Mouse (Mus musculus): ENCODE data around the gene Mier2. TPM values are rescaled to one million over a fixed set of nuclear protein-coding genes. Genes with fewer than 3 reads are reported as not detected.

The Mier2 gene
- total RNA-seq (2021) = 10 to 100 TPM; 51.4 to 51.9 TPM
- long read RNA-seq, experiment 1, transcript Mier2-203 (14 exons, 2,676 nt) = major isoform, 19 of 62 reads
- long read RNA-seq, experiment 1, partial matches to known transcripts = 2 of 62 reads
- long read RNA-seq, experiment 1, other reads (novel, unspliced or antisense) = 38 of 62 reads
- long read RNA-seq, experiment 2, transcript Mier2-203 (14 exons, 2,676 nt) = major isoform, 17 of 46 reads
- long read RNA-seq, experiment 2, partial matches to known transcripts = 4 of 46 reads
- long read RNA-seq, experiment 2, other reads (novel, unspliced or antisense) = 24 of 46 reads

GRCm38 (mm10) chr10:79554330-79555237, at the start of gene Mier2:
Gene Mier2 (minus strand): TSS chr10:79555199.
- DNase-seq (ENCODE audit: low spot score in 2 of 2) = peak; percentile 82 to 90

GRCm38 (mm10) chr10:79597936-79598230, 42.9 kb upstream of the Mier2 start:
- peak in 1 of 2 experiments; percentile 52 for DNase-seq (ENCODE audit: low spot score in 2 of 2)

DNA sequence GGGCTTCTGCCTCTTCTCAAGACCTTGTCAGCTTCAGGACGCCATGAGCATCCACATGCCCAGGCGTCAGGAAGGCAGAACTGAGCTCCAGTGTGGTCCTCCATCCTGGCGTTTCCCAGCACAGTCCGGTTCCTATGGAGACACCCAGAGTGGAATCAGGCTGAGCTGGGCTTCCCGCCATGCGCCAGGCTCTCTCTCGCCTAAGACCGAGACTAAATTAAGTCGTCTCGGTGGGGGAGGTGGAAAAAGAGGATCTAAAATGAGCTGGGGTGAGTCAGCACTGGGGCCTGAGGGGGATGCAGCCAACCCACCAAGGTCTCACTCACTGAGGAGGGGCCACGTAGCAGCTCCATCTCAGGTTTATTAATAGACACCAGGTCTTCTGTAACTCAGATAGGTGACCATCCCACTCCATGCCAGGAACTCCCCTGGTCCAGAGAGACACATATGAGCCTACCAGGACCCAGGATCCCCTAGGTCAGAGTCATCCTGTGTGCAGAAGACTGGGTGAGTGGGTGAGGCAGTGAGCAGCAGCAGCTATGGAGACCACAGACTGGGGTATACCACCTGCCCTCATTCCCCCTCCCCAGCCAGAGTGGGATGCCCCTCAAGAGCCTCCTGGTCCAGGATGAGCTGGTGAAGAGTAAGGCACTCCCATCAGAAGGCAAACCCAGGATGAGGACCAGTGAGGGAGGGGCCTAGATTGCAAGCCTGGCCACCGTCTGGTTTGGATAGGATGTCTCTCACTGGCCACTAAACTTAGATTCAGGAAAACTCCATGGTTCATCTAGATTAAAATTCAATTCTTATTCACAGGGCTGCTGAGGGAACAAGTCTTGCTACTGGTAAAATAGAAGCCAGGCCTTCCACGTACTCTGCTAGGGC, 42.3 kb upstream of the Mier2 start:
- peak; percentile 73 to 83 for DNase-seq (ENCODE audit: low spot score in 2 of 2)

DNA sequence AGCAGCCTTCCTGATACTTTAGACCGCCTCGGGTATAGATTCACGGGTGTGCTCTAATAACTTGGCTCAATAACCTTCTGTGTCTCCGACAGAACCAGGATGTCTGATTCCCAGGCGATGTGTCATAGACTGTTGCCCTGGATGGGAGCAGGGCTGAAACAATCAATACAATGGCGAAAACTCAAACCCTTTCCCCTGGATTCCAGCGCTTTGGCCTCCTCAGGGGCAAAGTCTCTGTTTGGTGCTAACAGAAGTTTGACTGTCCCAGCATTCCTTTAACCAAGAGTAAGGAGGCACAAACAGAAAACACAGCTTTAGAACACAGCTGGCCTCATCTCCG, 40.6 kb upstream of the Mier2 start:
- DNase-seq (ENCODE audit: low spot score in 2 of 2) = no peak

- peak; percentile 67 to 69 for DNase-seq (ENCODE audit: low spot score in 2 of 2)
Observed at GRCm38 (mm10) chr10:79594872-79595589, 40.0 kb upstream of the Mier2 start.

- no peak for DNase-seq (ENCODE audit: low spot score in 2 of 2)
Observed at GRCm38 (mm10) chr10:79594111-79594510, 39.1 kb upstream of the Mier2 start.

DNA sequence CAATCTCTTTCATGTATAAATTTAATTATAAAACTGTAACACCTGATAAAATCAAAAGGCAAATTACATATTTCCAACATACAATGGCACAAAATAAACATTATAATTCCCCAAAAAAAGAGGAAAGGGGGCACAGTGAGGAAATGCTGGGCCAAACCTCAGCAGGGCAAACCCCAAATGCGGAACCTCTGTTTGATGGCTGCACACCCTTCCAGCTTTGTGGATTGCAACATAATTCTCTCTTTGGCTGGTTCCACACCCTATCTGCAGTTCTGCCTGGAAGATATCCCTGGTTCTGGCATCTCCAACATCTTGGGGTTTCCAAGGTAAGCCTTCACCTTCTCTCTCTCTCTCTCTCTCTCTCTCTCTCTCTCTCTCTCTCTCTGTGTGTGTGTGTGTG, 35.7 kb upstream of the Mier2 start:
- no peak for DNase-seq (ENCODE audit: low spot score in 2 of 2)

DNA sequence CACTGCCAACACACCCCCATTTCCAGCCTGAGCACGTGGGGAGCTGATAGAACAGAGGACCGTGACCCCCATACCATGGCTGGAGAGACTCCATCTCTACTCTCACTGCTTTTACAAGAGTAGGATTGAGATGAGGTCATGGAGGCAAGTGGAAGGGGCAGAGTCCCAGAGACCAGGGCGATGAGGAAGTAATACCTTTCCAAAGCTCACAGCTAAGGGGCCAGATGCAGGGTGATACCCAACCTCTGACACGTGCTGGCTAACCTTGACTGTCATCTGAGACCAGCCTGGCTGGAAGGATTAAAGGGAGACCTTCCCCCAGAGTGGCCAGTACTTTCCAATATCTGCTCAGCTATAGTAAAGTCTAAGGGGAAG, 32.7 kb upstream of the Mier2 start:
- no peak for DNase-seq (ENCODE audit: low spot score in 2 of 2)

DNA sequence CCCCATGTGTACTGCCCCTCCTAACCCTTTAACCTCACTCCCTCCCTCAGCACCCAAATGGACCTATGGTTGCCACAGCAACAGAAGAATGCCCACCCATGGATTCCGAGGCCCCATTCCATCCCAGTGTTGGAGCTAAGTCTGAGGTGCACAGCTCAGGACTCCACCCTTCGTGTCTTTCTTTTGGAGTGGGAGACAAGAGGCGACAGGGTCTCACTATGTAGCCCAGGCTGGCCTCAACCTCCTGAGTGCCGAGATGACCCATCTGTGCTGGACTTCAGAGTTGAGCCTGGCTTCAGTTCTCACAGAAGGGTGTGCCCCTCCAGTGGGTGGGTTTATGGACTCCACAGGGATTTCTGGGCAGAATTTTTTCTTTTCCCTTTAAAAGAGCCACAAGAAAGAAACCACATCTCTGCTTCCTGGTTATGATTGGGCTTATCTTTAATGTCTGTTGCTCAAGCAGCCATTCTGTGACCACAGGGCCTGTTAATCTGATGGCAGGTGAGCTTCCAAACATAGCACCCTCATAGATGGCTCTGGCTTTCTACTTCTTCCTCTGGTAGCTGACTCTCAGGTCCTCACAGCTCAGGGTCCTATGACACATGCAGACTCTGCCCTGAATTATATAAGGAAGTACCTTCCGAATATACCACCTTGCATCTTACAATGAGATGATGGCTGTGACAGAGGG, 32.2 kb upstream of the Mier2 start, which contains the start of gene Theg:
Gene Theg (minus strand): TSS at position 271 of the 691 bp plus-strand sequence.
- DNase-seq (ENCODE audit: low spot score in 2 of 2) = no peak

- no peak for DNase-seq (ENCODE audit: low spot score in 2 of 2)
Observed at GRCm38 (mm10) chr10:79586243-79586642, 31.2 kb upstream of the Mier2 start.

DNA sequence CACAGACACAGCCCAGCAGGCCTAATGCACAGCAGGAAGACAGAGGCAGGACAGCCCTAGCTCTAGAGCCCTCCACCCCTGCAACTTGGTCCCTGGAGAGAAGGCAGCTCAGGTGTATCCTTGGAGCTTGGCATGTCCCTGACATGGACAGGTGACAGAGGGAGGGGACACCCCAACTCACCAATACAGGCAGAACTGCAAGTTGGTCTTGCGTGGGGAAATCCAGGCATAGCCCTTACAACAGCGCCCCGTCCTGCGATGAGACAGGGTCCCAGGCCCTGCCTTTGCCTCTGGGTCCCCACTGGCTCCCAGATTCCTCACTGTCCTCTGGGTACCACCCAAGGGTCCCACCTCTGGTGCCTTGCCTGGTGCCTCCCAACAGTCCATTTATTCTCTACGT, 30.7 kb upstream of the Mier2 start:
- DNase-seq (ENCODE audit: low spot score in 2 of 2) = no peak

DNA sequence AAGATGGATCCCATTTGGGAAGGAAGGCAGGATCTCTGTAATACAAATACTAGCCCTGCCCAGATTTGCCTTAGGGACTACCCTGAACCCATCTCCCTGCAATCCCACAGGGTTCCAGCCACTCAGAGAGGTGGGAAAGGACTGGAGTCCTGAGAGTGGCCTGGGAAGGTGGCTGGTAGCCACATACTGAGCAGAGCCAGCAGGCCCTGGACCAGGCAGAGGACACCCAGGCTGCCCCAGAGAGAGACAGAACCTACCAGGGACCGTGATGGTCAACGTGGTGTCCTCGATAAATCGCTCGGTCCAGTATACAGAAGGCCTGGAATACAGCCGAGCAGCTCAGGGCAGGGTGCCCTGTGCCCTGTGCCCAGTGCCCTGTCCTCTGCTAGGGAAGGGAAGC, 30.1 kb upstream of the Mier2 start:
- no peak for DNase-seq (ENCODE audit: low spot score in 2 of 2)

DNA sequence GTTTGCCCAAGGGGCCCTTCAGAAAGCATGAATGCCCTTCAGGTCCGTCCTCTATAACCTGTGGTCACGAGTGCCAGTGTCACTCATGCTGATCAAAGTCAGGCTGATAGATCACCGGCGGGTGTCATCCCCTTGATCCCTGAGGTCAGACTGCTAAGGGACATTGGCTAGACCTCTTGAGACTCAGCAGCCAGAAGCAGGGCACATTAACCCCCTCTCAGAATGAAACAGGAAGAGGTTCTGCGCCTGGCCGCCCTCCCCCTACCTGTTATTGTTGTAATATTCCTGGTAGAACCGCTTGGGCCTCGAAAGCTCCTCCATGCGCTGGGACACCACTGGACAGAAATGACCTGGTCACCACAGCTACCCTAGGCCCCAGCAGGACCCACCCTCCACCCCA, 29.4 kb upstream of the Mier2 start:
- DNase-seq (ENCODE audit: low spot score in 2 of 2) = no peak

DNA sequence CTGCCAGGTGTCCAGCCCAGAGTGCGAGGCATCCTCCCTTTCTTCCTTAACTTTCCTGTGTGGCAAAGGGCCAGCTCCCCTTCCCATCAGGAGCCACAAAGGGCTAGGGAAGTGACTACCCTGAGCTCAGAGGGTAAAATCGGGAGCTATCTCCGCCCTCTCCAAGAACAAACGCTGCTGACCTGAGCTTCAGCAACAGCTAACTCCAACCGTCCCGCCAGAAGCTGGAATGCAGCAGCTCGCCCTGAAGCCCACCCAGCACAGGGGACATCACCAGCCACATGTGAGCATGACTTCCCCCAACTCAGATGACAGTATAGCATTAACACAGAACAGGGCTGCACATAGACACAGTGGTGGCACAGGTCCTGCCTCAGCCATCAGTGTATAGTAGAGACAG, 29.0 kb upstream of the Mier2 start:
- no peak for DNase-seq (ENCODE audit: low spot score in 2 of 2)

GRCm38 (mm10) chr10:79581501-79581900, 26.5 kb upstream of the Mier2 start:
- DNase-seq (ENCODE audit: low spot score in 2 of 2) = no peak

DNA sequence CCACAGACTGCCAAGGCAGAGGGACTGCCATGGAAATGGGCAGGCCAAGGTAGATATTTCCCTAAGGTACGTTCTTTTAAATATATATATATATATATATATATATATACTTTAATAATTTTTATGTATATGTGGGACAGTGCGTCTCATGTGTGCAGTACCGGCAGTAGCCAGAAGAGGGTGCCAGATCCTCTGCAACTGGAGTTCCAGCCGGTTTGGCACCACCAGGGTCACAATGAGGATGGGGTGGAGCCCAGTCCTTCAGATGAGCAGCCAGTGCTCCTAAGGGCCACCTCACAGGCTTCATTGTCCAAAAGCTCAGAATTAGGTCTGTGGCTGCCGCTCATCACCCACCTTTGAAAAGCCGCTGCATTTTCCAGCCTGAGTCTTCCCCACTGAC, 25.8 kb upstream of the Mier2 start:
- DNase-seq (ENCODE audit: low spot score in 2 of 2) = peak in 1 of 2 experiments; percentile 51

GRCm38 (mm10) chr10:79580356-79580755, 25.4 kb upstream of the Mier2 start:
- no peak for DNase-seq (ENCODE audit: low spot score in 2 of 2)

GRCm38 (mm10) chr10:79579781-79580180, 24.8 kb upstream of the Mier2 start:
- no peak for DNase-seq (ENCODE audit: low spot score in 2 of 2)

- no peak for DNase-seq (ENCODE audit: low spot score in 2 of 2)
Observed at GRCm38 (mm10) chr10:79578891-79579290, 23.9 kb upstream of the Mier2 start.

GRCm38 (mm10) chr10:79578276-79578675, 23.3 kb upstream of the Mier2 start:
- no peak for DNase-seq (ENCODE audit: low spot score in 2 of 2)

All from left cerebral cortex, adult 18-20 months (tissue).